Mouse (Mus musculus) lung, postnatal 36 days (tissue): Measurements from ENCODE around the gene Appl2.

Experiments
- DNase-seq: peaks from one replicate; pipeline ENCODE4 v3.0.0; 2022; ENCODE audit warnings: mixed read lengths

Appl2 gene

GRCm38 (mm10) chr10:83563005-83563404, 85.5 kb downstream of the Appl2 start:
- DNase-seq: no peak
